Mouse (Mus musculus): Measurements from ENCODE around the gene Usp13. TPM values are rescaled to one million over a fixed set of nuclear protein-coding genes. Genes with fewer than 3 reads are reported as not detected.

Gene Usp13
- polyA plus RNA-seq, 1 experiment = 0.59 TPM

DNA sequence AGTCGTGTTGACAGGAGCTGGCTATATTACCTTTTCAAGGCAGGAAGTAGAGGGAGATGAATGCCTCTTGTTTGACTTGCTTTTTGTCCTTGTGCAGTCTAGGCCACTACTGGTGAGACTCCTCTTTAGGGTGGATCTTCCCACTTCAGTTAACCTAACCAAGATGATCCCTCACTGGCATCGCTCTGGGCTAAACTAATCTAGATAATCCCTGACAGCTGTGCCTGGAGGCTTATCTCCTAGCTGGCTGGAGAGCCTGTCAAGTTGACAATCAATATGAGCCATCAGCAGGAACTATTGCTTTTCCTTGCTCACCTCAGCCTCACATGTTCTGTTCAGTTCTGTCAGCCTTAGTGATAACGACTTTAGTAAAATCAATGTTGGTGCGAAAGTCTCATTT lies 86.1 kb downstream of the Usp13 start:
- Histone ChIP-seq H3K4me3 (ENCODE audit: insufficient read depth, low read depth, low read length) (no peak overlapping the region), H3K4me1 (ENCODE audit: control insufficient read depth, insufficient read depth, insufficient read length, low read length) (0 out of 2 replicates have a peak, but pooled peaks cover 4% of the 10 kb centered on the region), H3K27ac (replicated peaks; ENCODE audit: low read depth, low read length) (no peak overlapping the region)

DNA sequence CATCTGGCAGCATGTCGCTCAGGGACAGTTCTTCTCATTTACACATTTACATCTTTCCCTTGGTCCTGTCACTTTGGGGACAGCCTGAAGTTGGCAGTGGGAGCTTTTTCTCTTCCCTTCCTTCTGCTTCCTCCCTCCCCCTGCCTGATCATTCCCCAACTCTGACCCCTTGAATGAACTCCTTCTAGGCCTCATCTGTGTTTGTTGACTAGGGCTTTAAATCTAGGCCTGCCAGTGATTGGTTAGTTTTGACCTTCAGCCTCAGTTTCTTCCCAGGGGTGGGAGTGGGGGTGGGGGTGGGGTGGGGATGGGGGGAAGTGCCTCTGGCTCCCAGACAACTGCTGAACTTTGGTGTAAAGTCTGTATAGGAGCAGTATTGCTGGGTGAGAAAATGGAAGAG lies 87.3 kb downstream of the Usp13 start:
- no peak overlapping the region for H3K27ac ChIP-seq (replicated peaks; ENCODE audit: low read depth, low read length)
- H3K4me3 ChIP-seq (ENCODE audit: insufficient read depth, low read depth, low read length) = no peak overlapping the region
- 0 out of 2 replicates have a peak, but pooled peaks cover 4% of the 10 kb centered on the region for H3K4me1 ChIP-seq (ENCODE audit: control insufficient read depth, insufficient read depth, insufficient read length, low read length)

- Histone ChIP-seq H3K27ac (replicated peaks; ENCODE audit: low read depth, low read length) (no peak overlapping the region), H3K4me1 (ENCODE audit: control insufficient read depth, insufficient read depth, insufficient read length, low read length) (0 out of 2 replicates have a peak, but pooled peaks cover 4% of the 10 kb centered on the region), H3K4me3 (ENCODE audit: insufficient read depth, low read depth, low read length) (no peak overlapping the region)
These were observed 88.8 kb downstream of the Usp13 start for GRCm38 (mm10) chr3:32905850-32906779.

DNA sequence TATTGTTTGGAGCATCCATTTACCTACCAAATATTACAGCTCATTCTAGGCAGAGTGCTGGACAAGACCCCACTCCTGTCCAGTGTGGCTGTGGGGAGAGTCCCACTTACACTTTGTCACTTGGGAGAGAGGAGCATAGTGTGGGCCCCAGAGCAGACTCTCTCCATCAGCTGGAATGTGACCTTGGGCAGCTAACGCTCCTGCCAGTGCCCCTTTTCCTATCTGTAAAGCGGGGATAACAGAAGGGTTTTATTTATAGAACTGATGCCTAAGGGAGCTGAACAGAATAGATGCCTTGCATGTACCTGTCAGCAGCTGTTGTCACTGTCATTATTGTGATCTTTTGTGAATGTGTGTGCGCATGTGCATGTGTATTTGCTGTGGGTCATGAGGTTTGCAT lies 91.1 kb downstream of the Usp13 start:
- H3K4me1 ChIP-seq (ENCODE audit: control insufficient read depth, insufficient read depth, insufficient read length, low read length) = 0 out of 2 replicates have a peak, but pooled peaks cover 4% of the 10 kb centered on the region
- H3K4me3 ChIP-seq (ENCODE audit: insufficient read depth, low read depth, low read length) = no peak overlapping the region
- H3K27ac ChIP-seq (replicated peaks; ENCODE audit: low read depth, low read length) = no peak overlapping the region

GRCm38 (mm10) chr3:32910071-32910551 lies 92.8 kb downstream of the Usp13 start:
- Histone ChIP-seq H3K27ac (replicated peaks; ENCODE audit: low read depth, low read length) (no peak overlapping the region), H3K4me1 (ENCODE audit: control insufficient read depth, insufficient read depth, insufficient read length, low read length) (0 out of 2 replicates have a peak, but pooled peaks cover 3% of the 10 kb centered on the region), H3K4me3 (ENCODE audit: insufficient read depth, low read depth, low read length) (no peak overlapping the region)

- H3K4me1 ChIP-seq (ENCODE audit: control insufficient read depth, insufficient read depth, insufficient read length, low read length) = no peaks in the 10 kb centered on the region
- no peak overlapping the region for H3K4me3 ChIP-seq (ENCODE audit: insufficient read depth, low read depth, low read length)
- no peak overlapping the region for H3K27ac ChIP-seq (replicated peaks; ENCODE audit: low read depth, low read length)
These were observed 106.8 kb downstream of the Usp13 start for GRCm38 (mm10) chr3:32924168-32924567.

GRCm38 (mm10) chr3:32939802-32940501 lies 122.6 kb downstream of the Usp13 start:
- Histone ChIP-seq H3K4me3 (ENCODE audit: insufficient read depth, low read depth, low read length) (no peak overlapping the region), H3K27ac (replicated peaks; ENCODE audit: low read depth, low read length) (no peak overlapping the region), H3K4me1 (ENCODE audit: control insufficient read depth, insufficient read depth, insufficient read length, low read length) (no peaks in the 10 kb centered on the region)

- no peak overlapping the region for H3K4me3 ChIP-seq (ENCODE audit: insufficient read depth, low read depth, low read length)
- H3K4me1 ChIP-seq (ENCODE audit: control insufficient read depth, insufficient read depth, insufficient read length, low read length) = no peaks in the 10 kb centered on the region
- H3K27ac ChIP-seq (replicated peaks; ENCODE audit: low read depth, low read length) = no peak overlapping the region
These were observed 130.1 kb downstream of the Usp13 start for GRCm38 (mm10) chr3:32947486-32947885.

DNA sequence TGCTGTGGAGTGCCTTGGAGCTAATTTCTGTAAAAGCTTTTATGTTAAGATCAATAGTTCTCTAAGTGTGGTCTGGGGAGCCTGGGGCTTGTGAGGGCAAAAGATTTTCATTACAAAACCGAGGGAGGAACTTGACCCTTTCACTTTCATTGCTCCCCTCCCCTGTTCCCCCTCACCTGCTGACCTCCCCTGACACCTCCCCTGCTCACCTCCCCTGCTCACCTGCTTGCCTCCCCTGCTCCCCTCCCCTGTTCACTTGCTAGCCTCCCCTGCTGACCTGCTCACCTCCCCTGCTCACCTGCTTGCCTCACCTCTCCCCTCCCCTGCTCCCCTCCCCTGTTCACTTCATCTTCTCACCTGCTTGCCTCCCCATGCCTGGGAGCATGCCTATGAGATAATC lies 134.0 kb downstream of the Usp13 start:
- no peaks in the 10 kb centered on the region for H3K4me1 ChIP-seq (ENCODE audit: control insufficient read depth, insufficient read depth, insufficient read length, low read length)
- H3K27ac ChIP-seq (replicated peaks; ENCODE audit: low read depth, low read length) = no peak overlapping the region
- H3K4me3 ChIP-seq (ENCODE audit: insufficient read depth, low read depth, low read length) = no peak overlapping the region

DNA sequence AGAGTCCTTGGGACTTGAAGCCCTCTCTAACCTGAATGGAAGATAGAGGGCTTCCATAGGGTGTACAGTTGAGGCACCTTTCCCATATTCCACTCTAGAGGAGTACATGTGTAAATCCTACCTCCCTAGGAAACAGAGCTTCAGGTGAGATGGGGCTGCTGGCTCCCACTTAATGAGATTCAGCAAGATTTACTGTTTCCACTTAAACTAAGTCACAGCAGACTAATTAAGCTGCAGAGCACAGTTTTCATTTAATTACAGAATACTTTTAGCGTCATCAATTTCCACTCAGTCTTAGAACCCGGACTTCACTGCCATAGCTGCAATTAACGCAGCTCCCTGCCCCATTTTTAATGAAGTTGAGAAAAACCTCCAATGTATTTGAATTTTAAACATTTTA lies 144.1 kb downstream of the Usp13 start:
- H3K27ac ChIP-seq (replicated peaks; ENCODE audit: low read depth, low read length) = no peak overlapping the region
- H3K4me3 ChIP-seq (ENCODE audit: insufficient read depth, low read depth, low read length) = no peak overlapping the region
- no peaks in the 10 kb centered on the region for H3K4me1 ChIP-seq (ENCODE audit: control insufficient read depth, insufficient read depth, insufficient read length, low read length)

- no peak overlapping the region for H3K4me3 ChIP-seq (ENCODE audit: insufficient read depth, low read depth, low read length)
- no peak overlapping the region for H3K27ac ChIP-seq (replicated peaks; ENCODE audit: low read depth, low read length)
- H3K4me1 ChIP-seq (ENCODE audit: control insufficient read depth, insufficient read depth, insufficient read length, low read length) = no peaks in the 10 kb centered on the region
These were observed 148.2 kb downstream of the Usp13 start for GRCm38 (mm10) chr3:32965528-32965927.

GRCm38 (mm10) chr3:32968671-32969425 lies 151.5 kb downstream of the Usp13 start:
- Histone ChIP-seq H3K27ac (replicated peaks; ENCODE audit: low read depth, low read length) (no peak overlapping the region), H3K4me1 (ENCODE audit: control insufficient read depth, insufficient read depth, insufficient read length, low read length) (no peaks in the 10 kb centered on the region), H3K4me3 (ENCODE audit: insufficient read depth, low read depth, low read length) (no peak overlapping the region)

- Histone ChIP-seq H3K27ac (replicated peaks; ENCODE audit: low read depth, low read length) (no peak overlapping the region), H3K4me3 (ENCODE audit: insufficient read depth, low read depth, low read length) (no peak overlapping the region), H3K4me1 (ENCODE audit: control insufficient read depth, insufficient read depth, insufficient read length, low read length) (no peaks in the 10 kb centered on the region)
These were observed 152.9 kb downstream of the Usp13 start for GRCm38 (mm10) chr3:32970257-32970656.

DNA sequence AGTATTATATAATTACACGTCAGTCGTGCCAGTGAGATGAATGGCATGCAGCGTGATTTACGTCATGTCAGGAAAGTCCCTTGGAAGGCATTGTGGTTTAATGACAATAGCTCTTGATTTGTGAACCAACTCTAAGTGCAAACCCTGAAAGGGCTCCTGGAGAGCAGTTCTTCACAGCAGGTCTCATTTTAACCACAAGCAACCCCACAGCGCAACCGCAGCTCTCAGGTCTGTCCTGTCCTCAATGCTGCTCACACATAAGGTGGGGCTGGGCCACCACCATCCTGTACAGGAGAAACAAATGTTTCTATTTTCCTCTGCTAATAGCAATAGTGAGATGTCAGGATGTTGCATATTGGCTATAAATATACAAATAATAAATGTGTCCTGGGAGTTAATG lies 161.9 kb downstream of the Usp13 start:
- Histone ChIP-seq H3K4me3 (ENCODE audit: insufficient read depth, low read depth, low read length) (no peak overlapping the region), H3K27ac (replicated peaks; ENCODE audit: low read depth, low read length) (no peak overlapping the region), H3K4me1 (ENCODE audit: control insufficient read depth, insufficient read depth, insufficient read length, low read length) (no peaks in the 10 kb centered on the region)

GRCm38 (mm10) chr3:32979981-32980380 lies 162.6 kb downstream of the Usp13 start:
- H3K4me3 ChIP-seq (ENCODE audit: insufficient read depth, low read depth, low read length) = no peak overlapping the region
- H3K27ac ChIP-seq (replicated peaks; ENCODE audit: low read depth, low read length) = no peak overlapping the region
- H3K4me1 ChIP-seq (ENCODE audit: control insufficient read depth, insufficient read depth, insufficient read length, low read length) = no peaks in the 10 kb centered on the region

Measured in brown adipose tissue, adult 24 weeks (tissue).